In the genomic region with DNA sequence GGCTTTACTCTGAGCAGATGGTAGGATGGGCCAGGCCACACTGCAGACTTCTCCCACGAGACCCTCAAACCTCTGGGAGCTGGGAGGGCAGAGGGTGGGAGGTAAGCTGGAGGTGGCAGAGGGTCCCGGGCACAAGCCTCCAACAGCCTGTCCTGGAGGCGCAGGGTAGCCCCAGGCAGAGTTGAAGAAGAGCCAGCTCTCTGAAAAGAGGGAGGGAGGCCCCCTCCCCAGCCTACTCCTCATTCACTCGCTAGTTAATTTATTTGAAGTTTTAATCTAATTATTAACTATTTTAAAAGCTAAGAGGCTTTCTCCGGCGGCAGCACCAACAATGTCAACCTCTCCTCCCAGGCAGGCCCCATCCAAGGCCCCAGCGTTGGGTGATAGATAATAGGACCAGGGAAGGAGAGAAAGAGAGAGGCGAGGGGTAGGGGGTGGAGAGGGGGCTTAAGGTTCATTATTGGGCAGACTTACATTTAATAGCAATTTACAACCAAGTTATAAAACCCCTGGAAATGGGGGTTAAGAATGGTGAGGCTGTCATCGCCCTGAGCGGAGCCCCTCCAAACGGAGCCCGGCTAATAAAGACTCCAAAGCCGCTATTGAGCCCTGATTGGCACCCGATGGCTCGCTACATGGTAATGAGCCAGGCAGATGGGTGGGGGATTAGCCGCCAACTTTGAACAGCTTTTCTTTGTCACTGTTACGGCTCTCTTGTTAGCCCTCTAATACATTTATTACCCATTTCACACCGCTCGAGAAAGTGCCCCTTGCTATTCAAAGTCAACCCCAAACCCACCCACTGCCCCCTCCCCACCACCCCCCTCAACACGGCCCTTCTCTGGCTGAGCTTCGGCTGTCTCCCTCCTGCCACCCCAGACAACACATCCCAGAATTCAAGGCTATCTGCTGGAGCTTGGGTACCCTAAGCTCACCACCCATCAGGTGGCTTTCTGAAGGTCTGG, we compare ENCODE assay signal across 12 mouse cellular contexts. TPM values are rescaled to one million over a fixed set of nuclear protein-coding genes. Genes with fewer than 3 reads are reported as not detected.
DNase-seq lines count a peak whose midpoint lies in the region; ATAC-seq lines count a peak whose summit lies in the region.
"Had no signal": no experiment of that assay in that cellular context is flagged by ENCODE, and none has a peak within 500 bp of the region (broad histone marks: within the 10 kb centered on the region; RNA-seq: fewer than 3 reads in every experiment).

No protein-coding gene starts in this region.

- DNase-seq in embryo, embryonic 10.5 days (ENCODE audit: low spot score): peak; percentile 76
- peak; percentile 82 for DNase-seq in midbrain, embryonic 14.5 days
- no peak for DNase-seq in right cerebral cortex, postnatal 25 days
- DNase-seq in heart, postnatal 14 days: no peak
- DNase-seq in heart, adult 9 months (ENCODE audit: low spot score in 2 of 2): no peak
- DNase-seq: cerebellum, adult 9-10 months; heart, adult 18-20 months; right cerebral cortex, postnatal 4 days had no signal

- H3K4me1 ChIP-seq in embryonic facial prominence, embryonic 12.5 days: peaks cover 47% of the 10 kb centered on the region
- peaks cover 95% of the 10 kb centered on the region for H3K4me1 ChIP-seq in hindbrain, embryonic 13.5 days (replicated peaks)
- peaks cover 56% of the 10 kb centered on the region for H3K4me1 ChIP-seq in midbrain, embryonic 14.5 days (ENCODE audit: control insufficient read depth, insufficient read depth, low read length)
- H3K4me1 ChIP-seq in liver, embryonic 12.5 days: no peaks in the 10 kb centered on the region
- H3K4me1 ChIP-seq: lung, embryonic 15.5 days had no signal

- peaks cover 35% of the 10 kb centered on the region for H3K27me3 ChIP-seq in embryonic facial prominence, embryonic 12.5 days
- peaks cover 90% of the 10 kb centered on the region for H3K27me3 ChIP-seq in hindbrain, embryonic 13.5 days
- H3K27me3 ChIP-seq in midbrain, embryonic 14.5 days (ENCODE audit: control insufficient read depth, insufficient read depth, low read length): peaks cover 54% of the 10 kb centered on the region
- peaks cover 6% of the 10 kb centered on the region; the same call in 1 of the 2 replicates for H3K27me3 ChIP-seq in liver, embryonic 12.5 days (replicated peaks)
- H3K27me3 ChIP-seq: lung, embryonic 15.5 days had no signal

- peak overlapping the region; percentile 17; the same call in 1 of the 2 replicates for H3K4me2 ChIP-seq in embryonic facial prominence, embryonic 12.5 days (replicated peaks)
- H3K4me2 ChIP-seq in hindbrain, embryonic 13.5 days: 0 out of 2 replicates have a peak overlapping the region, but pooled peaks have one; percentile 13
- H3K4me2 ChIP-seq in midbrain, embryonic 14.5 days (ENCODE audit: low read length): peak overlapping the region; percentile 27
- H3K4me2 ChIP-seq in liver, embryonic 12.5 days: no peak overlapping the region
- H3K4me2 ChIP-seq: lung, embryonic 15.5 days had no signal

- 43% methylated on average over 21 of the region's 21 CpGs for WGBS in embryonic facial prominence, embryonic 12.5 days
- WGBS in hindbrain, embryonic 13.5 days: 16% methylated on average over 21 of the region's 21 CpGs
- 4% methylated on average over 21 of the region's 21 CpGs for WGBS in midbrain, embryonic 14.5 days
- WGBS in liver, embryonic 12.5 days (ENCODE audit: insufficient replicate concordance): 65% methylated on average over 21 of the region's 21 CpGs

- no peaks in the 10 kb centered on the region for H3K9me3 ChIP-seq in embryonic facial prominence, embryonic 12.5 days
- H3K9me3 ChIP-seq in hindbrain, embryonic 13.5 days: no peaks in the 10 kb centered on the region
- H3K9me3 ChIP-seq in midbrain, embryonic 14.5 days (ENCODE audit: control insufficient read depth, low read length): no peaks in the 10 kb centered on the region
- H3K9me3 ChIP-seq in liver, embryonic 12.5 days (replicated peaks): no peaks in the 10 kb centered on the region
- H3K9me3 ChIP-seq: lung, embryonic 15.5 days had no signal

- no peak overlapping the region for H3K27ac ChIP-seq in embryonic facial prominence, embryonic 12.5 days
- peak overlapping the region; percentile 15; the same call in 1 of the 2 replicates for H3K27ac ChIP-seq in hindbrain, embryonic 13.5 days
- peak overlapping the region; percentile 32 for H3K27ac ChIP-seq in midbrain, embryonic 14.5 days (replicated peaks; ENCODE audit: low read depth, low read length)
- H3K27ac ChIP-seq in liver, embryonic 12.5 days: no peak overlapping the region
- H3K27ac ChIP-seq: lung, embryonic 15.5 days had no signal

- intact Hi-C loops in heart, postnatal 14 days (cut with DNase I): no loop called here

- no peak for ATAC-seq in embryonic facial prominence, embryonic 12.5 days (ENCODE audit: insufficient number of reproducible peaks, insufficient read depth, low FRiP score, low TSS enrichment)
- ATAC-seq in hindbrain, embryonic 13.5 days (ENCODE audit: low FRiP score): peak; percentile 14; the same call in 1 of the 2 replicates
- peak; percentile 65 for ATAC-seq in midbrain, embryonic 14.5 days (ENCODE audit: low FRiP score, low TSS enrichment)
- no peak for ATAC-seq in liver, embryonic 12.5 days

- H3K4me3 ChIP-seq in embryonic facial prominence, embryonic 12.5 days: no peak overlapping the region
- no peak overlapping the region for H3K4me3 ChIP-seq in hindbrain, embryonic 13.5 days
- no peak overlapping the region for H3K4me3 ChIP-seq in midbrain, embryonic 14.5 days (replicated peaks; ENCODE audit: low read depth, low read length)
- no peak overlapping the region for H3K4me3 ChIP-seq in liver, embryonic 12.5 days
- H3K4me3 ChIP-seq: lung, embryonic 15.5 days had no signal

- H3K9ac ChIP-seq in embryonic facial prominence, embryonic 12.5 days: no peak overlapping the region
- H3K9ac ChIP-seq in hindbrain, embryonic 13.5 days: no peak overlapping the region
- H3K9ac ChIP-seq in midbrain, embryonic 14.5 days (replicated peaks; ENCODE audit: low read length): no peak overlapping the region
- H3K9ac ChIP-seq in liver, embryonic 12.5 days: no peak overlapping the region
- H3K9ac ChIP-seq: lung, embryonic 15.5 days had no signal

- no peaks in the 10 kb centered on the region for H3K36me3 ChIP-seq in embryonic facial prominence, embryonic 12.5 days
- H3K36me3 ChIP-seq in hindbrain, embryonic 13.5 days: no peaks in the 10 kb centered on the region
- H3K36me3 ChIP-seq in midbrain, embryonic 14.5 days (ENCODE audit: control insufficient read depth, insufficient read depth, low read length): no peaks in the 10 kb centered on the region
- peaks cover 11% of the 10 kb centered on the region; the same call in 1 of the 2 replicates for H3K36me3 ChIP-seq in liver, embryonic 12.5 days
- H3K36me3 ChIP-seq: lung, embryonic 15.5 days had no signal

RNA-seq across cellular contexts. Expression of a gene that starts 29.6 kb away (rescaled TPM):
- 9.3 and 14.1 TPM in 2 replicates for polyA plus RNA-seq in embryonic facial prominence, embryonic 12.5 days (2016; fragmentation: Nextera tagmentation; extraction: Ambion mirVana)
- 8.0 TPM in 2 replicates for polyA plus RNA-seq in hindbrain, embryonic 13.5 days (2015; fragmentation: Nextera tagmentation; extraction: Ambion mirVana)
- 7.4 and 8.5 TPM in 2 replicates for polyA plus RNA-seq in midbrain, embryonic 14.5 days (2014; fragmentation: Nextera tagmentation; extraction: Ambion mirVana)
- 58.9 and 59.9 TPM in 2 replicates for polyA plus RNA-seq in liver, embryonic 12.5 days (2016; fragmentation: Nextera tagmentation; extraction: Ambion mirVana)
- total RNA-seq in heart, postnatal 14 days (2021): 1 to 10 TPM; 3.1 to 3.7 TPM

Comparison
In these comparisons a context has a peak if more than half of its experiments do, and no peak if none do; other contexts are left out.
1. DNase-seq: peak in embryo, embryonic 10.5 days (single experiment) and midbrain, embryonic 14.5 days (single experiment); none in right cerebral cortex, postnatal 25 days (single experiment), heart, postnatal 14 days (0 of 2) and heart, adult 9 months (0 of 2).
2. ATAC-seq: peak in hindbrain, embryonic 13.5 days (single experiment) and midbrain, embryonic 14.5 days (single experiment); none in embryonic facial prominence, embryonic 12.5 days (single experiment) and liver, embryonic 12.5 days (single experiment).
3. H3K27ac ChIP-seq: peak in hindbrain, embryonic 13.5 days (single experiment) and midbrain, embryonic 14.5 days (single experiment); none in embryonic facial prominence, embryonic 12.5 days (single experiment) and liver, embryonic 12.5 days (single experiment).